Mouse (Mus musculus) liver, postnatal 0 days (tissue): ENCODE results near the gene Arhgef38. TPM values are rescaled to one million over a fixed set of nuclear protein-coding genes. Genes with fewer than 3 reads are reported as not detected.

Source experiments
- ATAC-seq: fragments of 200-750 bp; cut with Nextera tagmentation; 2 replicates; pipeline ENCODE4 v1.8.0; 2017; ENCODE audit warnings: mild to moderate bottlenecking, moderate library complexity
- DNase-seq: peaks from one replicate; pipeline ENCODE4 v3.0.0-alpha.2; 2016
- H3K27ac ChIP-seq: fragments of 300-500 bp; sonication (generic); 2 replicates; pipeline ENCODE4 v1.5.1; 2014; ENCODE audit warnings: antibody characterized with exemption, moderate library complexity, mild to moderate bottlenecking, low read depth
- H3K27me3 ChIP-seq: fragments of 300-500 bp; sonication (generic); 2 replicates; pipeline ENCODE4 v1.6.1; 2014; ENCODE audit warnings: low read length, control low read depth, mixed read lengths; ENCODE audit not compliant: insufficient read depth
- H3K36me3 ChIP-seq: fragments of 300-500 bp; sonication (generic); replicated peaks from 2 replicates; pipeline ENCODE4 v1.6.1; 2014; ENCODE audit warnings: mild to moderate bottlenecking, control low read depth, low read length, moderate library complexity, mixed read lengths; ENCODE audit not compliant: insufficient read depth
- H3K4me1 ChIP-seq: fragments of 300-500 bp; sonication (generic); 2 replicates; pipeline ENCODE4 v1.6.1; 2014; ENCODE audit warnings: antibody characterized with exemption, mild to moderate bottlenecking, control low read depth; ENCODE audit not compliant: insufficient read depth
- H3K4me2 ChIP-seq: fragments of 300-500 bp; sonication (generic); 2 replicates; pipeline ENCODE4 v1.6.1; 2014; ENCODE audit warnings: low read depth, mild to moderate bottlenecking, low read length, moderate library complexity, mixed read lengths
- H3K4me3 ChIP-seq: fragments of 300-500 bp; sonication (generic); 2 replicates; pipeline ENCODE4 v1.5.1; 2014; ENCODE audit warnings: low read depth, low read length
- H3K9ac ChIP-seq: fragments of 300-500 bp; sonication (generic); replicated peaks from 2 replicates; pipeline ENCODE4 v1.6.1; 2014; ENCODE audit warnings: mild to moderate bottlenecking, moderate library complexity
- H3K9me3 ChIP-seq: fragments of 300-500 bp; sonication (generic); 2 replicates; pipeline ENCODE4 v1.6.1; 2016; ENCODE audit warnings: mild to moderate bottlenecking, control low read depth, low read length, mixed read lengths
- CTCF ChIP-seq: sonication (generic); IDR thresholded peaks from 2 replicates; pipeline ENCODE4 v1.5.1; 2016; ENCODE audit warnings: antibody characterized with exemption, low read depth
- EP300 ChIP-seq: IDR thresholded peaks from 2 replicates; pipeline ENCODE4 v1.6.1; 2016; ENCODE audit warnings: antibody characterized with exemption, low read depth, mild to moderate bottlenecking
- WGBS: fragments of 180-500 bp; shearing (Covaris S2); extraction: QIAGEN DNeasy Blood & Tissue Kit; methylation state at CpG from one replicate; pipeline ENCODE4 v1.1.7; 2014; ENCODE audit not compliant: insufficient replicate concordance; 5-methylcytosine and 5-hydroxymethylcytosine counted together
- polyA plus RNA-seq: library from polyadenylated mRNA; unstranded; fragments of >200 nt; fragmentation: Nextera tagmentation; extraction: Ambion mirVana; gene quantifications from 2 replicates; pipeline ENCODE4 v1.2.1, GENCODE M21; 2015

Arhgef38 gene
- polyA plus RNA-seq, 1 experiment from 2014 or later = 0.04 TPM

- no peaks in the 10 kb centered on the region for H3K9me3 ChIP-seq
These were observed 62.5 kb downstream of the Arhgef38 start for GRCm38 (mm10) chr3:133172291-133172690.

GRCm38 (mm10) chr3:133169737-133170136, 65.0 kb downstream of the Arhgef38 start:
- H3K9ac ChIP-seq = no peak overlapping the region
- H3K36me3 ChIP-seq = no peaks in the 10 kb centered on the region
- H3K4me3 ChIP-seq = no peak overlapping the region
- no peak for TF ChIP-seq CTCF
- TF ChIP-seq EP300 = no peak
- 79% methylated on average over 7 of the region's 7 CpGs for WGBS
- ATAC-seq (no peak), DNase-seq (no peak)
- no peaks in the 10 kb centered on the region for H3K9me3 ChIP-seq
- no peak overlapping the region for H3K27ac ChIP-seq
- no peak overlapping the region for H3K4me2 ChIP-seq
- no peaks in the 10 kb centered on the region for H3K4me1 ChIP-seq
- no peaks in the 10 kb centered on the region for H3K27me3 ChIP-seq

More at GRCm38 (mm10) chr3:133172291-133172690, 62.5 kb downstream of the Arhgef38 start:
- no peak overlapping the region for H3K4me2 ChIP-seq
- H3K27me3 ChIP-seq = no peaks in the 10 kb centered on the region
- ATAC-seq = no peak
- DNase-seq = no peak
- no peaks in the 10 kb centered on the region for H3K36me3 ChIP-seq
- no peak overlapping the region for H3K9ac ChIP-seq
- TF ChIP-seq EP300 (no peak), CTCF (no peak)
- H3K27ac ChIP-seq = no peak overlapping the region
- H3K4me1 ChIP-seq = no peaks in the 10 kb centered on the region
- 80% methylated on average over 4 of the region's 4 CpGs for WGBS
- H3K4me3 ChIP-seq = no peak overlapping the region

- Histone ChIP-seq H3K27me3 (no peaks in the 10 kb centered on the region), H3K9me3 (no peaks in the 10 kb centered on the region), H3K4me1 (no peaks in the 10 kb centered on the region), H3K4me3 (no peak overlapping the region), H3K36me3 (no peaks in the 10 kb centered on the region), H3K9ac (no peak overlapping the region), H3K4me2 (no peak overlapping the region), H3K27ac (no peak overlapping the region)
- TF ChIP-seq EP300 (no peak), CTCF (no peak)
- WGBS = 69% methylated on average over 6 of the region's 6 CpGs
- ATAC-seq (no peak), DNase-seq (no peak)
These were observed 67.2 kb downstream of the Arhgef38 start for GRCm38 (mm10) chr3:133167550-133167949.

GRCm38 (mm10) chr3:133165130-133165529, 69.6 kb downstream of the Arhgef38 start:
- H3K27ac ChIP-seq = no peak overlapping the region
- TF ChIP-seq CTCF (no peak), EP300 (no peak)
- H3K36me3 ChIP-seq = no peaks in the 10 kb centered on the region
- H3K4me2 ChIP-seq = no peak overlapping the region
- H3K27me3 ChIP-seq = no peaks in the 10 kb centered on the region
- H3K4me1 ChIP-seq = no peaks in the 10 kb centered on the region
- no peak overlapping the region for H3K4me3 ChIP-seq
- WGBS = 11% methylated on average over 1 of the region's 1 CpGs
- H3K9ac ChIP-seq = no peak overlapping the region
- H3K9me3 ChIP-seq = no peaks in the 10 kb centered on the region
- DNase-seq = no peak
- ATAC-seq = no peak

GRCm38 (mm10) chr3:133163913-133164406, 70.8 kb downstream of the Arhgef38 start:
- DNase-seq = no peak
- H3K27me3 ChIP-seq = no peaks in the 10 kb centered on the region
- no peak overlapping the region for H3K4me3 ChIP-seq
- no peak overlapping the region for H3K27ac ChIP-seq
- H3K4me2 ChIP-seq = no peak overlapping the region
- H3K4me1 ChIP-seq = no peaks in the 10 kb centered on the region
- TF ChIP-seq CTCF (no peak), EP300 (no peak)
- no peak overlapping the region for H3K9ac ChIP-seq
- WGBS = 74% methylated on average over 6 of the region's 6 CpGs
- no peaks in the 10 kb centered on the region for H3K36me3 ChIP-seq
- no peak for ATAC-seq
- no peaks in the 10 kb centered on the region for H3K9me3 ChIP-seq

- Histone ChIP-seq H3K27me3 (no peaks in the 10 kb centered on the region), H3K27ac (no peak overlapping the region), H3K9me3 (no peaks in the 10 kb centered on the region), H3K36me3 (no peaks in the 10 kb centered on the region), H3K4me3 (no peak overlapping the region), H3K9ac (no peak overlapping the region), H3K4me1 (no peaks in the 10 kb centered on the region), H3K4me2 (no peak overlapping the region)
- TF ChIP-seq CTCF (no peak), EP300 (no peak)
- DNase-seq (no peak), ATAC-seq (no peak)
- WGBS = 67% methylated on average over 7 of the region's 7 CpGs
These were observed 71.6 kb downstream of the Arhgef38 start for GRCm38 (mm10) chr3:133163174-133163573.

GRCm38 (mm10) chr3:133161407-133161806, 73.3 kb downstream of the Arhgef38 start:
- no peaks in the 10 kb centered on the region for H3K36me3 ChIP-seq
- H3K4me1 ChIP-seq = no peaks in the 10 kb centered on the region
- H3K9me3 ChIP-seq = no peaks in the 10 kb centered on the region
- no peak overlapping the region for H3K4me3 ChIP-seq
- H3K27ac ChIP-seq = no peak overlapping the region
- no peaks in the 10 kb centered on the region for H3K27me3 ChIP-seq
- ATAC-seq (no peak), DNase-seq (no peak)
- H3K4me2 ChIP-seq = no peak overlapping the region
- TF ChIP-seq EP300 = no peak
- no peak for TF ChIP-seq CTCF
- WGBS = 89% methylated on average over 1 of the region's 1 CpGs
- no peak overlapping the region for H3K9ac ChIP-seq
